Mouse (Mus musculus): ENCODE results near the gene Sh2b2.
A peak's percentile ranks its signal among the peaks of the same experiment; 100 is the strongest.

The Sh2b2 gene

DNA sequence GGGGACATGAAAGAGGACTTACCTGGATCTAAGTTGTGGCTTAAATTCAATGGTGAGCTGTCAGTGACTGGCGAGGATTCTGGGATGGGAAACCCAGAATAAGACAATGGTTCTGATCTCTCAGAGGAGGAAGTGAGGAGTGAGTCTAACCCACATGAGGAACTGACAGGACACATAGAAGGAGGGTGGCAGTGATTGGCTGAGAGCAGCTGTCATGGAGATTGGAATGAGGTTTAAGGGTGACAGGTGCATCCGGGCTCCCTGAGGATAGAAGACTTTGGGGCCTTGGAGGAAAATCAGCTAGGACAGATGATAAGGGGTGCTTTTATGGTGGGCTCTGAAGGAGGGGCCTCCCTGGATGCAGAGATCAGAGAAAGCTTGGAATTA, at the start of gene Sh2b2:
Gene Sh2b2 (minus strand): TSS at position 105 of the 387 bp plus-strand sequence.
- DNase-seq (ENCODE audit: low spot score), result no peak

DNA sequence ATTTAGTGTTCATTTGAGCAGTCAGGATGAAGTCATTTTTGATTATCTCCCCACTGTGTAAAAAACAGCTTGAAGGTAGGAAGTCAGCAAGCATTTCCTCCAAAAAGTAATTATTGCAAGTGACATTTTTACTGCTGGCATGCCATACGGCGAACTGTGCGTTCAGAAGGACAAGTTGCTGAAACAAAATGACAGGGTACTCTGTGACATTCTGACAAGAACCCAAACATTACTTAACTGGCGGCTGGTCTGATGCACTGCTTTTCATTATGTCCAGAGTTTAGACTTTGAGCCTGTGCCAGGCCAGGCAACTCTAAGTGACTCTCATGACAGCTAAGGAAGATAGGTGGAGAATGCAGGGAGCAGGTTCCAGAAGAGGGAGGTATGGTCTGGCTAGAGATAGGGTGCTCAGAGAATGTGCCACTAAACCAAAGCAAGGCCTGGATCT, 46.6 kb upstream of the Sh2b2 start:
- no peak for DNase-seq (ENCODE audit: low spot score)

DNA sequence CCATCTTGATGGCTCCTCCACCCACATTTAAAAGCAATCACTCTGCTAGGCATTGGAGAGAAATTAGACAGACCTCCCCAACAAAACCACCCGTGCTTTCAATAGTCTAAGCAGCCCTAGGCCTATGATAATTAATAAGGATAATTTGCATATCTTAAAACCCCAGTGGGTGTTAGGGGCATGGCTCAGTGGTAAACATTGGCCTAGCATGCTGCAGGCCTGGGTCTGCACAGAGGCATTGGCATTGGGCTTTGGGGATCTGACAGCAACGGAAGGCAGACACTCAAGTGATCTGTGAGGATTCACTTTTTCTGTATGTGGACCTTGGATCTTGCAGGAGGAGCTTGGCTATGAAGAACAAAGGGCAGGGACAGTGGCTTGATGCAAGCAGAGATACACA, 46.0 kb upstream of the Sh2b2 start:
- DNase-seq (ENCODE audit: low spot score), result no peak

DNA sequence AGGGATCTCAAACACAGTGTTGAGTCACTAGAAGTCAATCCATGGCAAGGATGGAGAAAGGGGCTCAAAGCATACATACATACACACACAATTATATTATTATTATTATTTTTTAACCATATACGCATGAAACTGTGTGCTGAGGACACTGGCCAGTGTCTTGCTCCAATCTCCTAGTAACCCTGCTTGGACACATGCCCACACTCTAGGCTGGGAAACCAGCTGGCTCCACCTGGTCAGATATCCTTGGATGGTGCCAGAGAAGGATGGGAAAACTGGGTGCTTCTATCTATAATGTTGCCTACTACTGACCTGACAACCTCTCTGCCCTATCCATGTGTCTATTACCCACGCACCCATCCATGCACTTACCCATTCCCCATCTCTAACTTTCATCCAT, 45.2 kb upstream of the Sh2b2 start:
- DNase-seq (ENCODE audit: low spot score), result no peak

DNA sequence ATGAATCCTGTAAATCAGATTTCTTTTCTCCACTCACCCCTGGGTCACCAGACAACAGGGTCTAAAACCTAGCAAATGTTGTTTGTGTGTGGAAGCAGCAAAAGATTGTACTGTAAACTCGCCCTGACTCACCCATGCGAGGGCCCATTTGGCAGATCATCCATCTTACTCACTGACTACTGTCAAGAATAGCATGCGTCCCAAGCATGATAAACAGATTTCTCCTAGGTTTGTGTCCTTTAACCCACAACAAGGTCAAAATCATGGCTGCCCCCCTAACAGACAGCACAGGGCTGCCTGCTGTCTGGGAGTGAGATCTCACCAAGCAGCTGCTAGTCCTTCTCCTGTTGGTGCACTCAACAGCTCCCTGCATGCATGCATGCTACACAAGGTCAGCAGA, 43.4 kb upstream of the Sh2b2 start:
- DNase-seq (ENCODE audit: low spot score), result no peak

DNA sequence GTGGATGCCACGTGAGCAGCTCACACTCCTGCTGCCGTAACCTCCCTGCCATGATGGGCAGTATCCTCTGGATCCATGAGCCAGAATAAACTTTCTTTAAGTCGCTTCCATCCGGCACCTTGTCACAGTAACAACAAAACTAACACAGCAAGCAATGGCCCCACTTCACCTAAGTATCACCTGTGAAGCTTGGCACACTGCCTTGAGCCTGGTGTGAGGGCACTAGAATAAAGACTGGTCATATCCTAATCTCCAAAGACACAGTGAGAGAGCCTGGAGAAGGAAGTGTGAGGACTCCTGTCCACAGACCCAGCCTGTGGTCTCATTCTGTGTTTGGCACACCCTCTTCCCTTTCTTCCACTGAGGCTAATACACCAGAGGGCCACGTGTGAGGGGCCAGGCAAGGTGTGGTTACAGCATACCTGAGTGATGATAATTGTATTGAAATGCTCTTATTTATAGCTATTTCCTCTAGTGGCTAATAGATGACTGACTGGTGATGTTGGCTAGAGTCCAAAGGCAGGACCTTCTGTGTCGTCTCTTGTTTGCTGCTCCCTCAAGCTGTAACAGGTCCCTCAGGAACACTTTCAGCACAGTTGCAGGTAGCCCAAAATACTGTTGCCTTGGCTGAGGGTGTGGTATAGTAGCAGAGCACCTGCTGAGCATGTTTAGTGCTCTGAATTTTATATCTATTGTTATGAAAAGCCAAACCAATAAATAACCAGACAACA, 42.2 kb upstream of the Sh2b2 start:
- DNase-seq (ENCODE audit: low spot score), result no peak

DNA sequence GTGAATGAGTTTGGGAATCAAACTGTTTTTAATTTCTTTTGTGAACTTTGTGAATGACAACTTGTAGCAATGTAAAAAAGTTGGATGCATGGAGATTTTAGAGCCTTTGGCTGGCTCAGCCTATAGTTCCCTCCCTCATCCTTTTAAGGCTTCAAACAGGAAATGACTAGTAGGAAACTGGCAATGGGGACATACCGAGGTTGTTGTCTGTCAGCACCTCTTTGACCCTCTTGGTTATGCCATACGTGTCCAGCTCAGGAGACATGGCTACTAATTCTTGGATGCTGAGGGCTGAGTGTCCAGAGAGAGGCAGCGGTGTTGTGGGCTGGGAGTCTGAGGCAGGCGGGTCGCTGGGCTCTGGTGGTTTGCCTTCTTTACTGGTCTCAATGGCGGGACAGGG, 40.2 kb upstream of the Sh2b2 start:
- no peak for DNase-seq (ENCODE audit: low spot score)

DNA sequence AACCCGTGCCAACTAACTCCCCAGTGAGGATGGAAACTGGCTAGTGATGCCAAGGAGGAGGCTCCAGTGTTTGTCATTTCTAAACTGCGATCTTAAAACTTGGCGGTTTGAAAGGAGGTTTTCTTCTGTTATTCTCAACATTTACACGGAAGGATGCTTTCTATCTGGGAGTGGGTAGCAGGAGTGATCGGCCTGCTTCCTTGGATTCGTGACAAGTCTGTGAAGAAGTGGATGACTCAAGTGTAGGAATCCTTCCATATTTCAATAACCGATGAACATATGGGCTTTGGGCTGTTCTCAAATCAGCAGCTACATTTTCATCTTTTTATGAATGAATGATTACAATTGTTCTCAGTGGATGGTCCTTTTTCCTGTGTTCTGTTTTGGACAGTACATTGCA, 38.8 kb upstream of the Sh2b2 start:
- DNase-seq (ENCODE audit: low spot score), result no peak

DNA sequence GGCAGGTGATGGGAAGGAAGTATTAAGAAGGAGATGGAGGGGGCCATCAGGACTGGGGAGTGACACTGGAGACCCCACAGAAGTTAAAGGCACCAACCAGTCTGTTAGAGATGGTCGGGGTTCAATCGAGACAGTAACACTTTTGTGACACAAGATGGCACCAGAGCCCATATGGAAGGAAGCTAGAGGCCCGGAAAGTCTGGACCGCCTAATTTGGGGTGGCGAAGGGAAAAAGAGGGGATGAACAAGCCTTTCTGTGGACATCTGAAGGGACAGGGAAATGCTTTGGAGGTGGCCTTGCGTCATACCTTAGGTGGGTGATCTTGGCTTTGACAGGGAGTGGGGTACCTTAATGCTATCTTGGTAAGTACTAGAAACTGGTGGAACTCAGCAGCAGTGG, 35.0 kb upstream of the Sh2b2 start:
- DNase-seq (ENCODE audit: low spot score), result no peak

DNA sequence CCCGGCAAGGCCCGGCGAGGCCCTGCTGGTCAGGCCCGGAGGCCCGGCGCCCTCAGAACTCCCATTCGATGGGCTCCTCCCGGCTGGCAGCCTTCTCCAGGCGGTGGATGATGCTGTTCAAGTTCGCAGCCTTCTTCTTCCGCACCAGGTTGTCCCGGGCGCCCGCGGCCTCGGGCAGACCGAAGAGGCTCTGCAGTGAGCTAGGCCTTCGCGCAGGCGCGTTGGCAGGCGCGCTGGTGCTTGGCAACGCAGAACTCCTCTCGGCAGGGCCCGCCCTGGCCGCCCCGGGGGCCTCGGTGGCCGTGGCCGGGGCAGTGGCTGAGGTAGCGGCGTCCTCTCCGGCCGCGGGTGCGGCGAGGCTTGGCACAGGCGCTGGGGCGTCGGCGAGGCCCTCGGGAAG, 28.4 kb upstream of the Sh2b2 start:
- no peak for DNase-seq (ENCODE audit: low spot score)

DNA sequence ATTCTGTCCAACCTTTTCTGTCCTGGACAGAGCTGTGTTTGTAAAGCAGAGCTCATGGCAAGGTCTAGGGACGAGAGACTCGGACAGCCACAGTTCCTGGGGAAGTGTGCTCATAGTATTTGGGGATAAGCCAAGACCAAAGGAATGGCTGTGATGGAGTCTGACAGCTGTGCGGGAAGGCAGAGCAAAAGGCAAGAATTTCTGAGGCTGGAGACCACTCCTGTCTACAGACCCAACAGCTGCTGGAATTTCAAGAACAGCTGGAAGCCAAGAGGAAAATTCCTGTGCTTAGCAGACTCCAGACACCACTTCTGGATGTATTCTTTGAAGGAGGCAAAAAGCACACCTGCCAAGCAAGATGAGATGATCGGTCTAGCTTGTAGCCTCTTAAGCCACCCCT, 23.6 kb upstream of the Sh2b2 start:
- DNase-seq (ENCODE audit: low spot score), result no peak

DNA sequence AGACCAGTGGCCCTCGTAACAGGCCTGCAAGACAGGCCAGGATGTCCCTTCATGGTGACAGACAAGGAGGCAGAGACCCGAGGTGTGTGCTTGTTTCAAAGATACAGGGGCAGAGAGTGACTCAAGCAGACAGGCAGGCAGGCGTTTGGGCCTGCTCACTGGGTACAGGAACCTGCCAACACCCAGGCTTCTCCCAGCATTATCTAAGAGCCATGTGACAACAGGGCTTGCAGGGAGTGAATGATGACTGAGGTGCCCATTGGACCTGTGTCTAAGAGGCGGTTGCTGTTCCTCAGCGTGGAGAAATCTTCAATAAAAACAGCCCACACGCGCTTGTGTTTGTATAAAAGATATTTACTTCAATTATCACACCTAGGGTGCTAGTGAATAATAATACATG, 19.7 kb upstream of the Sh2b2 start:
- no peak for DNase-seq (ENCODE audit: low spot score)

DNA sequence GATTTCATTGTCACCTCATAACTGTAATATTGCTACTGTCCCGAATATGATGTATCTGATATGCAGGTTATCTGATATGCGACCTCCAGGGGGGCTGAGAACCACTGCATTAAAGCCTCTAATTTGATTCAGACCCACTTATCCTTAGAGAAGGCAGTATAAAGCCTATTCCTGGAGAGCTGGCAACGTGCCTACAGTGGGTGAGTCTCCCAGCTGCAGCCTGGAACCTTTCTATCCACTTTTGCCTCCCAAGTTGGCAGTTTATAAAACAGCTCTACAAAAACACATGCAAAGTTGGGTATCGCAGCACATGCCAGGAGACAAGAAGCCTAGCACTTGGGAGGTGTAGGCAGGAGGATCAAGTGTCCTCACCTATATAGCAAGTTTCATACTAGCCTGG, 17.0 kb upstream of the Sh2b2 start:
- no peak for DNase-seq (ENCODE audit: low spot score)

DNA sequence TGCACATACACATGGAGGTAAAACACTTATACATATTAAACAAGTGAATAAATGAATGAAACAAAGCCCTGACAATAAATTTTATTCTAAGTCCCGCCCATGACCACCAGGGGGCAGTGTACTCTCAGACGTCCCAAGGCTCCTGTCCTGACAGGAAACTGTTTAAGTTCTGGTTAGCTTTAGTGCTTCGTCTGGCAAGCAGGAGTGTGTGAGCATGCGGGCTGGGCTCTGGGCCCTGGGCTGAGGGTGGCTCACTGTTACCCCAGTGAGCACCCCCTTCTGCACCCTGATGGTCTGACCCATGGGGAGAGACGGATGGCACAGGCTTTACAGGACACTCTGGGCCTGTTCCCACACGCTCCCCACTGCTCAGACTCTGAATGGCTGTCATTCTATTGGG, 12.6 kb upstream of the Sh2b2 start:
- no peak for DNase-seq (ENCODE audit: low spot score)

DNA sequence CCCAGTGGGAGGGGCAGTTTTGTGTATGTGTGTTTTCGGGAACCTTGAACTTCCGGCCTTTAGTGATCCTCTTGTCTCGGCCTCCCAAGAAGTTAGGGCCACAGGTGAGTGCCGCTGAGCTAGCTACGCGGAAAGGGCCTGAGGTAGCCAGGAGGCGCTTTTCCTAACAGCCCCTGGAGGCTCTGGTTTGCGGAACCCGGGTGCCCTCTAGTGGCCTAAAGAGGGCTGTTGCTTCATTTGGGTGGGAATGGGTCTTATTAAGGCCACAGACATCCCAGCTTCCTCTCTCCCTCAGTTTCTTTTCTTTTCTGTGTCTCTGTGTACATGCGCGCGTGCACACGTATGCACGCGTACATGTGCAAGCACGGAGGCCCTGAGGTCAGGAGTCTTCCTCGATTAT, 6.5 kb upstream of the Sh2b2 start:
- peak; percentile 32 for DNase-seq (ENCODE audit: low spot score)

DNA sequence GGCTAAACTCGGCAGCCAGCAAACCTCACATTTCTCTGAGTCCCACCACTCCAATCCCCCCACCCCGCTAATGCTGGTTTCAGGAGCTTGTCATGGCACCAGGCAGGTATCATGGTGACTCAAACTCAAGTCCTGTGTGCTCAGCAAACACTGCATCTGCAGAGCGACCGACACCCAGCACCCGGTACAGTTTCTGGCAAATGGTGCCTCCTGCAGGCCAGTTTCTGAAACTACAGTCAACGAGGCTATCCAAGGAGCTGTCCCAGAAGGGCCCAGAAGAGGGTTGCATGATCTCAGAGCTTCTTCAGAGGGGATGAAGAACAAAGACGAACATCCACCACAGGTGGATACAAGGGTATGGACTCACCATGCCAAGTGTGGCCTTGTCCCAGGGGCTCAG, 4.6 kb upstream of the Sh2b2 start:
- no peak for DNase-seq (ENCODE audit: low spot score)

DNA sequence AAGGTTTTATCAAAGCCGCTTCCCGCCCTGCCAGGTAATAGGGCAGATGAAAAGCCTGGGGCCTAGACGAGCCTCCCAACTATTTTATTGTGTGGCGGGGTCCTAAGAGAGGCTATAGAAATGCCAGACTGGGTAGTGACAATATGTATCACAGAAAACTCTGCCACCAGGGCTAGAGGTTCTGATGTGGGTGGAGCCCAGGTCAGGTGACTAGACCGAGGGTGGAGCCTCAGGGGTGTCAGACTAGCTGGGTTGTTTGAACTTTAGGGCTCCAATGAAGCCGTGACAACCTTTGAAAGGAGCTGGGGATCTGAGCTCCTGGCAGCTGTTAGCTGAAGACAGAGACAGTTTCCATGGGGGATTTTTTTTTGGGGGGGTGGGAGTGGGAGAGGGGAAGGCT, 2.1 kb upstream of the Sh2b2 start:
- DNase-seq (ENCODE audit: low spot score), result no peak

DNA sequence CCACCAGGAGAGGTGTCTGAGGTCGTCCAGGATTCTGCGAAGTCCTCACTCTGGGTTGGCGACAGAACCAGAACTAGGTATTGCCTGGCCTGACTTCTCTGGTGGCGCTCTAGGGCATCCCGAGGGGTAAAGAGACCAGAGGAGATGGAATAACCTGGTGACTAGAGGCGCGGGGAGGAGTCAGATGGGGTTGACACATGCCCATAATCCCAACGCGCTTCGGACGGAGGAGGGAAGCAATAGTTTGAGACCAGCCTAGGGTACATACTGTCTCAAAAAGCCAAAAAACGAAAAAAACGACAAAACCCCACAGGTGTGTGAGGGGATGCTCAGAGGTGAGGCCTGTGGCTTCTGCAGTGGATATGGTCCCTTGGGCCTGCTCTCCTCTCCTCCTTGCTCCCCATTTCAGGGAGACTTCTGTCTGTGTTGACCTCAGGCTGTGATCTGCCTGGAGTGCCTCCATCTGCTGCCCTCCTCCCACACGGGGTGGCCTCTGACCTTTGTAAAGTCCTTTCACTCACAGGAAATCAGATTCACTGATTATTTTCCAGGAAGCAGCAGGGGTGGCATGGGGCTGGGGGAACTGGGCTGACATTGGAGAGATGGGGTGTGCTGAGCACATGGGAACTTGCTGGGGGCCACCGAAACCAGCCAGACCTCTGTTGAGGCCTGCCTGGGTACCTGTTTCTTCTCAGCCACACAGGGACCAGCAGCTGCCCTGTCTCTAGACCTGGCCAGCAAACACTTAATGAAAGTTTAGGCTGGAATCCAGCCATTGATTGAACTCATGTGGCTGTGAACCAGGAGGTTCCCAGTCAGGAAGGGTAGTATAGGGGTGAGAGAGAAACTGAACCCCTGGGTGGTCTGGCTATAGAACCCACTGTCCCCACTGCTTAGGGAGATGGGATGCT, 560 bp downstream of the Sh2b2 start:
- DNase-seq (ENCODE audit: low spot score), result no peak

DNA sequence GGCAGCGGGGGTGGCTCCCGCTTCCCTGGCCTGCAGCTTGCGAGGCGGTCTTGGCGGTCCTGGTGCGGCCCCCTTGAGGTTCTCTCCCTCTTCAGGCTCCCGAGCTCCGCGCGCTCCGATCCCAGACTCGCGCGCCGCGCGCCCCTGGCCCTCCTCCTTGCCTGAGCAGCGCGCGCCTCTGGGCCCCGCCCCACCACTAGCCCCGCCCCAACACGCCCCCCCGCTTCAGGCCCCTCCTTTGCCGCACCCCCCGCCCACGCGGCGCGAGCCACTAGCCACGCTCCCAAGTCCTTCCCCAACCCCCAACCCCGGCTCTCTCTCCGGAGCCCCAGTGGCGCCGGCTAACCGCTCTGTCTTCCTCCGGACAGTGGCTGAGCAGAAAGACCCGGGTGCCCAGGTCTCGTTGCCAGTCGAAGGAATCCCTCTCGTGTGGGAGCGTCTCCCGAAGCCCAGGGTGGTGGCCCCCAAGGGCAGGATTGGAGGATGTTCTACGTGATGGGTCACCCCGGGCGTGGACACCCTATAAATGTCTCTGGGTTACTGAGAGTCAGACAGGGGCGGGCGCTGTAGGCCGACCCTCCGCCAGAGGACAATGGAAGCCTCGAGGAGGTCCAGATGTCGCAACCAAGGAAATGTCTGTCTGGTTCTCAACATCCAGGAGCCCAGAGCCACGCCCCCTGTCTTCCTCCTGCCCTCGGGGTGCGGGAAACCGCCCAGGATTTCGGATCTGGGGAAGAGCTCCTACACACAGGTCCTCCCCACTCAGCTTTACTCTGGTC, 1.4 kb downstream of the Sh2b2 start:
- DNase-seq (ENCODE audit: low spot score), result peak; percentile 71

DNA sequence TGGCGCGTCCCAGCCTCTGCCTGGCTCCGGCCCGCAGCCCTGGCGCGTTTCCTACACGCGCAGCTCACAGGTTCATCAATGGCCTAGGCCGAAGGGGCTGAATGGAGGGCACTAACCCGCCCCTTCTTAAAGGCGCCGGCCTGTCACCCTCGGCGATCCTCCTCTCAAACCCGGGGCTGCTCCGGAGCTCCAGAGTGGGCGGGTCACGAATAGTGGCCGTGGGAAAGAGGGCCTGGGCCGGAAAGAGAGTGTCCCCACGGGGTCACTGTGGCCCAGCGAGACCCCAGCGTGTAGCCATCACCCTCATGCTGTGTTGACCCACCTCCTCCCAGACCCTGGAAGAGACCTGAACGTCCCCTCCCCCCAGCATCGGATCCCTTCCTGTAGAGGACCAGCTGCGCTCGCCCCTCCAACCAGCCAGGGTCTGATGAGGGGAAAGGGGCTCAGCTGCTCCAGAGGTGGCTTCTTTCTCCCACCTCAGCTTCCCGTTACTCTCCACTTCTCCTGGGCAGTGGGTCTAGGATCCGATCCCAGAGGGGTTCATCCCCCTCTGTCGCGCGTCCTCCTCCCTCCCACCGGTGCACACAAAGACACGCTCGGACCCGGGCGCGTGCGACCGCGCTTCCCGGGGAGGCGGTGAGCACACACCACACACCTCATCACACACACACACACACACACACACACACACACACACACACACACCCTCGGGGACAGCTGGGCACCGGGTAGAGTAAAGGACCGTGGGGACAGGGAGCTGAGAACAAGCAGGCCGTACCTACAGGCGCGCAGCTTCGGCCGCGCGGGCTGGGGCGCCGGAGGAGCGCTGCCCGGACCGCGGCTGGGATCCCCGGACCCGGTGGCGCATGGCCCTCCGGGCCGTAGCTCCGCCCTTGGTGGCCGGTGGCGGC, 2.2 kb downstream of the Sh2b2 start:
- DNase-seq (ENCODE audit: low spot score), result no peak

DNA sequence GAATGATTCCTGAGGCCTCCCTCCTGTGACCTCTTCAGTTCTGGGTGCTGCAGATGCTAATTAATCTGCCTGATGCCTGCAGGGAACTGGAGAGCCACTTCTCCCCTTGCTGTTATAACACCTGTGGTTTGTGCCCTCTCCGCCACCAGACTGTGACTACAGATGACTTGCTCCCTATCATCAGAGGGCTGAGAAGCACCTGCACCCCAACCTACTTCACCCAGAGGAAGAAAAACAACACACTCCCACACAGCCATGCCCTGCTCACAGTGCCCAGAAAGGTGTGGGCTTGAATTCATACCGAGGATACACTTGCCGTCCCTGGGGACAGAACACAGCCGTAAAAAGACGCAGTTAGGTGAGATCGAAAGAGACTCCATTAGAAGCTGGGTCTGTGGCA, 5.2 kb downstream of the Sh2b2 start:
- no peak for DNase-seq (ENCODE audit: low spot score)

DNA sequence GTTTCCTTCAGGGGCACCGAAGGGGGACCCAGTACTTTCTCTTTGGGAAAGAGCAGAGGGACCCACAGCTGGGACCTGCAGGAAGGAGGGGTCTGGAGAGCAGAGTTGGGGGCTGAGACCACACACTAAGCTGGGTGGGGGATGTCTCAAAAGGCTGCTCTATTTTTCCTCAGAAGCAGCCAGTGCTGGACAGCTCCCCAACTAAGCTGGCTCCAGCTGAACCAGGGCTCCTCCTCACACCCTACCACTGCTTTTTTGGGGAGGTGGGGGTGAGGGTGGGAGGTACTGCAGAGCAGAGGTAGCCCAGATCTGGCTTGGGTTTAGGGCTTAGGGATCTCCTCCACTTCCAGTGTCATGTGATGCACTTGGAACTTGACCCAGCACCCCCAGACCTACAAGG, 6.0 kb downstream of the Sh2b2 start:
- no peak for DNase-seq (ENCODE audit: low spot score)
